Mouse (Mus musculus): Measurements from ENCODE around the gene A2ml1. TPM values are rescaled to one million over a fixed set of nuclear protein-coding genes. Genes with fewer than 3 reads are reported as not detected.

Gene A2ml1
- polyA plus RNA-seq, 1 experiment from 2014 or later = 4.8 TPM

GRCm38 (mm10) chr6:128548532-128548931, 32.9 kb downstream of the A2ml1 start:
- H3K9ac ChIP-seq (replicated peaks) = no peak overlapping the region
- H3K9me3 ChIP-seq (replicated peaks) = no peaks in the 10 kb centered on the region
- no peak overlapping the region for H3K4me2 ChIP-seq
- H3K4me1 ChIP-seq = no peaks in the 10 kb centered on the region
- no peak overlapping the region for H3K4me3 ChIP-seq (replicated peaks)
- H3K27me3 ChIP-seq (replicated peaks) = no peaks in the 10 kb centered on the region
- no peak for ATAC-seq (ENCODE audit: low FRiP score)
- H3K36me3 ChIP-seq = no peaks in the 10 kb centered on the region
- no peak overlapping the region for H3K27ac ChIP-seq (replicated peaks)
- 94% methylated on average over 10 of the region's 10 CpGs for WGBS

- Histone ChIP-seq H3K27me3 (replicated peaks) (no peaks in the 10 kb centered on the region), H3K4me2 (no peak overlapping the region), H3K36me3 (no peaks in the 10 kb centered on the region), H3K4me1 (no peaks in the 10 kb centered on the region), H3K9ac (replicated peaks) (no peak overlapping the region), H3K4me3 (replicated peaks) (no peak overlapping the region), H3K27ac (replicated peaks) (no peak overlapping the region), H3K9me3 (replicated peaks) (no peaks in the 10 kb centered on the region)
- ATAC-seq (ENCODE audit: low FRiP score) = no peak
- 89% methylated on average over 4 of the region's 4 CpGs for WGBS
These were observed 36.0 kb downstream of the A2ml1 start for GRCm38 (mm10) chr6:128545402-128545801.

GRCm38 (mm10) chr6:128543226-128543625, 38.2 kb downstream of the A2ml1 start:
- ATAC-seq (ENCODE audit: low FRiP score) = no peak
- Histone ChIP-seq H3K9me3 (replicated peaks) (no peaks in the 10 kb centered on the region), H3K36me3 (no peaks in the 10 kb centered on the region), H3K4me2 (no peak overlapping the region), H3K27ac (replicated peaks) (no peak overlapping the region), H3K4me3 (replicated peaks) (no peak overlapping the region), H3K27me3 (replicated peaks) (no peaks in the 10 kb centered on the region), H3K9ac (replicated peaks) (no peak overlapping the region), H3K4me1 (no peaks in the 10 kb centered on the region)
- 78% methylated on average over 13 of the region's 13 CpGs for WGBS

- Histone ChIP-seq H3K27ac (replicated peaks) (no peak overlapping the region), H3K4me3 (replicated peaks) (no peak overlapping the region), H3K9me3 (replicated peaks) (no peaks in the 10 kb centered on the region), H3K27me3 (replicated peaks) (no peaks in the 10 kb centered on the region), H3K4me1 (no peaks in the 10 kb centered on the region), H3K9ac (replicated peaks) (no peak overlapping the region), H3K4me2 (no peak overlapping the region), H3K36me3 (no peaks in the 10 kb centered on the region)
- no peak for ATAC-seq (ENCODE audit: low FRiP score)
- 95% methylated on average over 2 of the region's 2 CpGs for WGBS
These were observed 46.2 kb downstream of the A2ml1 start for GRCm38 (mm10) chr6:128535250-128535649.

- no peaks in the 10 kb centered on the region for H3K4me1 ChIP-seq
- ATAC-seq (ENCODE audit: low FRiP score) = no peak
- H3K27me3 ChIP-seq (replicated peaks) = no peaks in the 10 kb centered on the region
- 89% methylated on average over 6 of the region's 6 CpGs for WGBS
- H3K9me3 ChIP-seq (replicated peaks) = no peaks in the 10 kb centered on the region
- H3K27ac ChIP-seq (replicated peaks) = no peak overlapping the region
- no peak overlapping the region for H3K4me3 ChIP-seq (replicated peaks)
- H3K36me3 ChIP-seq = no peaks in the 10 kb centered on the region
- no peak overlapping the region for H3K9ac ChIP-seq (replicated peaks)
- no peak overlapping the region for H3K4me2 ChIP-seq
These were observed 48.1 kb downstream of the A2ml1 start for GRCm38 (mm10) chr6:128533296-128533695.

GRCm38 (mm10) chr6:128532701-128533100, 48.7 kb downstream of the A2ml1 start:
- Histone ChIP-seq H3K4me2 (no peak overlapping the region), H3K9me3 (replicated peaks) (no peaks in the 10 kb centered on the region), H3K36me3 (no peaks in the 10 kb centered on the region), H3K4me3 (replicated peaks) (no peak overlapping the region), H3K27me3 (replicated peaks) (no peaks in the 10 kb centered on the region), H3K9ac (replicated peaks) (no peak overlapping the region), H3K27ac (replicated peaks) (no peak overlapping the region), H3K4me1 (no peaks in the 10 kb centered on the region)
- 92% methylated on average over 9 of the region's 9 CpGs for WGBS
- no peak for ATAC-seq (ENCODE audit: low FRiP score)

GRCm38 (mm10) chr6:128528491-128528890, 52.9 kb downstream of the A2ml1 start:
- no peak for ATAC-seq (ENCODE audit: low FRiP score)
- 85% methylated on average over 4 of the region's 4 CpGs for WGBS
- H3K27me3 ChIP-seq (replicated peaks) = no peaks in the 10 kb centered on the region
- H3K4me2 ChIP-seq = no peak overlapping the region
- H3K4me3 ChIP-seq (replicated peaks) = no peak overlapping the region
- no peaks in the 10 kb centered on the region for H3K4me1 ChIP-seq
- H3K27ac ChIP-seq (replicated peaks) = no peak overlapping the region
- no peak overlapping the region for H3K9ac ChIP-seq (replicated peaks)
- H3K36me3 ChIP-seq = no peaks in the 10 kb centered on the region
- no peaks in the 10 kb centered on the region for H3K9me3 ChIP-seq (replicated peaks)

- 91% methylated on average over 1 of the region's 1 CpGs for WGBS
- no peaks in the 10 kb centered on the region for H3K36me3 ChIP-seq
- no peak overlapping the region for H3K9ac ChIP-seq (replicated peaks)
- no peaks in the 10 kb centered on the region for H3K4me1 ChIP-seq
- no peak for ATAC-seq (ENCODE audit: low FRiP score)
- H3K27me3 ChIP-seq (replicated peaks) = no peaks in the 10 kb centered on the region
- no peaks in the 10 kb centered on the region for H3K9me3 ChIP-seq (replicated peaks)
- H3K4me3 ChIP-seq (replicated peaks) = no peak overlapping the region
- no peak overlapping the region for H3K27ac ChIP-seq (replicated peaks)
- H3K4me2 ChIP-seq = no peak overlapping the region
These were observed 54.3 kb downstream of the A2ml1 start for GRCm38 (mm10) chr6:128527110-128527509.

GRCm38 (mm10) chr6:128526601-128527000, 54.8 kb downstream of the A2ml1 start, which contains the start of gene Pzp:
Gene Pzp, minus strand, starts transcription at chr6:128526720.
- Histone ChIP-seq H3K36me3 (no peaks in the 10 kb centered on the region), H3K27me3 (replicated peaks) (no peaks in the 10 kb centered on the region), H3K4me2 (no peak within 1 kb of the TSS), H3K27ac (replicated peaks) (no peak within 1 kb of the TSS), H3K9me3 (replicated peaks) (no peaks in the 10 kb centered on the region), H3K4me3 (replicated peaks) (no peak within 1 kb of the TSS), H3K9ac (replicated peaks) (no peak within 1 kb of the TSS), H3K4me1 (no peaks in the 10 kb centered on the region)
- no peak for ATAC-seq (ENCODE audit: low FRiP score)
- 90% methylated on average over 4 of the region's 4 CpGs for WGBS

- no peaks in the 10 kb centered on the region for H3K4me1 ChIP-seq
- no peak for ATAC-seq (ENCODE audit: low FRiP score)
- H3K4me2 ChIP-seq = no peak overlapping the region
- no peak overlapping the region for H3K9ac ChIP-seq (replicated peaks)
- no peaks in the 10 kb centered on the region for H3K36me3 ChIP-seq
- no peaks in the 10 kb centered on the region for H3K9me3 ChIP-seq (replicated peaks)
- no peak overlapping the region for H3K4me3 ChIP-seq (replicated peaks)
- H3K27ac ChIP-seq (replicated peaks) = no peak overlapping the region
- WGBS = 95% methylated on average over 4 of the region's 4 CpGs
- H3K27me3 ChIP-seq (replicated peaks) = no peaks in the 10 kb centered on the region
These were observed 55.6 kb downstream of the A2ml1 start for GRCm38 (mm10) chr6:128525801-128526200.

GRCm38 (mm10) chr6:128523360-128523759, 58.0 kb downstream of the A2ml1 start:
- H3K36me3 ChIP-seq = no peaks in the 10 kb centered on the region
- WGBS = 91% methylated on average over 3 of the region's 3 CpGs
- H3K27ac ChIP-seq (replicated peaks) = no peak overlapping the region
- H3K27me3 ChIP-seq (replicated peaks) = no peaks in the 10 kb centered on the region
- H3K4me2 ChIP-seq = no peak overlapping the region
- no peaks in the 10 kb centered on the region for H3K9me3 ChIP-seq (replicated peaks)
- H3K4me1 ChIP-seq = no peaks in the 10 kb centered on the region
- no peak for ATAC-seq (ENCODE audit: low FRiP score)
- H3K4me3 ChIP-seq (replicated peaks) = no peak overlapping the region
- no peak overlapping the region for H3K9ac ChIP-seq (replicated peaks)

- no peak overlapping the region for H3K9ac ChIP-seq (replicated peaks)
- no peak overlapping the region for H3K4me2 ChIP-seq
- H3K36me3 ChIP-seq = no peaks in the 10 kb centered on the region
- 93% methylated on average over 7 of the region's 7 CpGs for WGBS
- ATAC-seq (ENCODE audit: low FRiP score) = no peak
- no peaks in the 10 kb centered on the region for H3K9me3 ChIP-seq (replicated peaks)
- H3K27ac ChIP-seq (replicated peaks) = no peak overlapping the region
- no peaks in the 10 kb centered on the region for H3K27me3 ChIP-seq (replicated peaks)
- no peaks in the 10 kb centered on the region for H3K4me1 ChIP-seq
- H3K4me3 ChIP-seq (replicated peaks) = no peak overlapping the region
These were observed 62.2 kb downstream of the A2ml1 start for GRCm38 (mm10) chr6:128519159-128519558.

- H3K27me3 ChIP-seq (replicated peaks) = no peaks in the 10 kb centered on the region
- H3K4me2 ChIP-seq = no peak overlapping the region
- no peaks in the 10 kb centered on the region for H3K9me3 ChIP-seq (replicated peaks)
- no peak overlapping the region for H3K9ac ChIP-seq (replicated peaks)
- WGBS = 84% methylated on average over 2 of the region's 2 CpGs
- H3K4me3 ChIP-seq (replicated peaks) = no peak overlapping the region
- H3K36me3 ChIP-seq = no peaks in the 10 kb centered on the region
- no peaks in the 10 kb centered on the region for H3K4me1 ChIP-seq
- no peak overlapping the region for H3K27ac ChIP-seq (replicated peaks)
- ATAC-seq (ENCODE audit: low FRiP score) = no peak
These were observed 75.7 kb downstream of the A2ml1 start for GRCm38 (mm10) chr6:128505676-128506236.
